Mouse (Mus musculus) embryonic fibroblast, embryonic 13.5 days (primary cell): Measurements from ENCODE around the gene Hoxb2.

Experiments used
- CTCF ChIP-seq: IDR thresholded peaks from 2 replicates; pipeline ENCODE4 v1.5.1; 2011; ENCODE audit warnings: mild to moderate bottlenecking, control low read depth, low read length, moderate library complexity, borderline replicate concordance; ENCODE audit not compliant: insufficient read depth
- POLR2A ChIP-seq: IDR thresholded peaks from 2 replicates; pipeline ENCODE4 v1.6.1; 2011; ENCODE audit warnings: low read depth, mild to moderate bottlenecking, control low read depth, low read length, moderate library complexity

DNA sequence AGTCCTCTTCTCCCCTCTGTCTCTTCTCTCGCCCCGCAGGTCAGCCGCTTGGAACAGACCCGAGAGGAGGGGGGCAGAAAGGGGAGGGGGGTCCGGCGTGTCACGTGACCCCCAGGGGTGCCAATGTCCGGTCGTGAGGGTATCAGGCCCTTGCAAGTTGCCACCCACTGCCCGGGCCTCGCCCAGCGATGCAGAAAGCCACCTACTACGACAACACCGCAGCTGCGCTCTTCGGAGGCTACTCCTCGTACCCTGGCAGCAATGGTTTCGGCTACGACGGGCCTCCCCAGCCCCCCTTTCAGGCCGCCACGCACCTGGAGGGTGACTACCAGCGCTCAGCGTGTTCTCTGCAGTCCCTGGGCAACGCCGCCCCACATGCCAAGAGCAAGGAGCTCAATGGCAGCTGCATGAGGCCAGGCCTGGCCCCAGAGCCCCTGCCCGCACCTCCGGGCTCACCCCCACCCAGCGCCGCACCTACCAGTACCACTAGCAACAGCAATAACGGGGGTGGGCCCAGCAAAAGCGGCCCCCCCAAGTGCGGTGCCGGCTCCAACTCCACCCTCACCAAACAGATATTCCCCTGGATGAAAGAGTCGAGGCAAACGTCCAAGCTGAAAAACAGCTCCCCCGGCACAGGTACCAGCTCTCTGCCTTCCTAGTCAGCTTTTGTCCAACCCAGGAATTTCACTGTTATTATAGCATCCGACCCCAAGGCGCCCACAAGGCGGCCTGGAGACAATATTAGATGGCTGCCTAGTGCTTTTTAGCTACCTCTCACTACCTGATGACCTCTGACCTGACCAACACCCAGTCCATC lies 6.1 kb upstream of the Hoxb2 start:
- TF ChIP-seq POLR2A (no peak), CTCF (no peak)
